Mouse (Mus musculus) CD4-positive, CD25-positive, alpha-beta regulatory T cell, adult 2 months (primary cell): Measurements from ENCODE around the gene Izumo4.
A peak's percentile ranks its signal among the peaks of the same experiment; 100 is the strongest.

Source experiments
- DNase-seq: peaks from one replicate; pipeline ENCODE4 v3.0.0-alpha.2; 2012; ENCODE audit warnings: low read depth, low spot score

Gene Izumo4

GRCm38 (mm10) chr10:80727369-80728127, 25.6 kb downstream of the Izumo4 start:
- DNase-seq, result no peak

DNA sequence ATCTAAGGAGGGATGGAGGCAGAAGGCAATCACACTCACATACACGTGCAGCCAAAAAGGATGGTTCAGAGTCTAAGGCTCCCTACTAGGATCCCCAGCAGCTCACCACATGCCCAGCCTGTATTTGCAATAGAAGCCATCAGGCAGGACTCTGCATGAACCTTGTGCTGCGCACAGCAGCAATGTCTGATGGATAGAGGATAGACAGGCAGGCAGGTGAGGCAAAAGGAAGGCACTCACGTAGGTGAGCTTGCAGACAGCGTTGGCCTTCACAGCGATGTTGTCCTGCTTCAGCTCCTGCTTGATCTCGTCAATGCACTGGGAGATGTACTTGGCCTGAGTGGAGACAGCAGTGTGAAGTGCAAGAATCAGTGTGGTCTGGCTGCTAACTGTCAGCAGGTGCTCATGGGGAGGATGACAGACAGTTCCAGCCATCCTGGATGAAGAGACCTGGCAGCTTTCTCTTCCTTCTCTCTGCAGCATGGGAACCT, 30.7 kb downstream of the Izumo4 start:
- no peak for DNase-seq

GRCm38 (mm10) chr10:80736731-80737130, 34.7 kb downstream of the Izumo4 start:
- no peak for DNase-seq

DNA sequence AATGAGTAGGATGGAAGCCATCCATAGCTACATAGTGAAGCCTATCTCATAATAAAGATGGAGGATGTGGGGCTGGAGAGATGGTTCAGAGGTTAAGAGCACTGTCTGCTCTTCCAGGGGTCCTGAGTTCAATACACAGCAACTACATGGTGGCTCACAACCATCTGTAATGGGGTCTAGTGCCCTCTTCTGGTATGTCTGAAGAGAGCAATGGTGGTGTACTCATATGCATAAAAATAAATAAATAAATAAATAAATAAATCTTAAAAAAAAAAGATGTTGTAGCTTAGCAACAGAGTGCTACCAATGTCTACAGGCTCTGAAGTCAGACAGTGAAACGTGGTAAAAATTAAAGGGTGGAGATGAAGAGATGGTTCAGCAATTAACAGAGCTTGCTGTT, 36.7 kb downstream of the Izumo4 start:
- DNase-seq, result peak; percentile 56

GRCm38 (mm10) chr10:80741146-80741545, 39.2 kb downstream of the Izumo4 start:
- peak; percentile 22 for DNase-seq

DNA sequence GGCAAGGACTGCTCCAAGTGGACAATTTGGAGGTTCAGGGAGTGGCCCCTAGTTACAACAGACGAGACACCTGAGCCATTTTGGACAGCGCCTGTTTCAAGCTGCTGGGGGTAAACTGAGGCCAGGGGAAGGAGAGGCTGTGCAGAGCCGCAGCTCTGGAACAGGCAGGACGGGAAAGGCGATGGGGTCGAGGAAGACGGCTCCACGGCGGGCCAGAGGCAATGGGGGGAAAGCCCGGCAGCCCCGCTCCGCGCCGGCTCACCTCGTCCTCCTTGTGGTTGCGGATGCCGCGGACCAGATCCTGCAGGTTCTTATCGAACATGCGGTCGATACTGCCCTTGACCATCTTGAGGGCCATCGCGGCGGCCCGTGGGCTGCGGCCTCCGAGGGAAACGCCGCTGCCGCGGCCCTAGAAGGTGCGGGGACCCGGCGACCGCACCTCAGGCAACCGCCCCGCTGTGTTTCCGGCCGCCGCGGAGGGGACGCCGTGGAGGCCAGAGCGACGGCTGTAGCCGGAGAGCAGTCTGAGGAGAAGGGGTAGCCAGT, 39.7 kb downstream of the Izumo4 start:
- DNase-seq, result no peak

DNA sequence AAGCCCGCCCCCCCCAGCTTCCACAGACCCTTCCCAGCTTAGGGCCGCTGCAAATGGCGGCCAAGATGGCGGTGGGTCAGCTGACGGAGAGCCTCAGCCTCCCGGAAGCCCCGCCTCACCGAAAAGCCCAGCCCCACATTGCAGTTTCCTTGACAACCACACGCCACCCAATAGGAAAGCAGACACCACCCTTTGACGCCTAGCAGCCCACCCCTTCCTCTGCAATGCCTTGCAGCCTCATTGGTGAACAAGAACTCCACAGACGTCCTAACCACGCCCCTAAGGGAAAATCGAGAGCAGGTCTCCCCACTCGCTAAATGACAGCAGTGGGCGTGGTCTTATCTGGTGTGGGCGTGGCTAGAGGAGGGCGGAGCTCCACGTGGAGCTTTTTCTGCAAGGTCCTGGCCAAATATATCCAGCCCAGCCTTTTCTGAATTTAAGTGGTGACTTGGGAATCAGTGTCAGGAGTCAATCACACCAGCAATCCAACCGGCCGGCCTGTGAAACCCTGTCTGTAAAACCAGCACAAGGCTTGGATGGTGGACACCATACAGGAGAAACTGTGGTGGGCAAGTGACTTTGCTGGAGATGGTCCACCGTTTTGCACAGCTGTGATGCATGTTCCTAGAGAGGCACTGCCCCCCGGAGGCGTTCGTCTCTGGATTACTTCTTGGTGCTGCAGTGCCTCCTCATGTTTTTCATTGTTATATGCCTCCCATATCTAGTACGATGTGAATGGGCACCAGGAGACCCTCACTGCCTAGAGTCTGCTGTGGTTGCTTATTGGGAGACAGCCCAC, 40.4 kb downstream of the Izumo4 start, which contains the start of gene Ap3d1:
TSS of gene Ap3d1 (minus strand) at position 85 of the 799 bp plus-strand sequence.
- DNase-seq, result peak; percentile 99

DNA sequence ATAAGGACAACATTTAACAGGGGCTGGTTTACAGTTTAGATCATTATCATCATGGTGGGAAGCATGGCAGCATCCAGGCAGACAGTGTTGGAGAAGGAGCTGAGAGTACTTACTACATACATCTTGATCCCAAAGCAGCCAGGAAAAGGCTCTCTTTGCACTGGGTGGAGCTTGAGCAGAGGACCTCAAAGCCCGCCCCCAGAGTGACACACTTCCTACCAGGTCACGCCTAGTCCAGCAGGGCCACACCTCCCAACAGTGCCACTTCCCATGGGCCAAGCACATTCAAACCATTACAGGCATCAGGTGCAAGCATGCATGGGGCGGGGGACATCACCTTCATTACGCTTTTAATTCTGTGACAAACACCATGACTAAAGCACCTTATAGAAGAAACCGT, 42.3 kb downstream of the Izumo4 start:
- DNase-seq, result peak; percentile 51

DNA sequence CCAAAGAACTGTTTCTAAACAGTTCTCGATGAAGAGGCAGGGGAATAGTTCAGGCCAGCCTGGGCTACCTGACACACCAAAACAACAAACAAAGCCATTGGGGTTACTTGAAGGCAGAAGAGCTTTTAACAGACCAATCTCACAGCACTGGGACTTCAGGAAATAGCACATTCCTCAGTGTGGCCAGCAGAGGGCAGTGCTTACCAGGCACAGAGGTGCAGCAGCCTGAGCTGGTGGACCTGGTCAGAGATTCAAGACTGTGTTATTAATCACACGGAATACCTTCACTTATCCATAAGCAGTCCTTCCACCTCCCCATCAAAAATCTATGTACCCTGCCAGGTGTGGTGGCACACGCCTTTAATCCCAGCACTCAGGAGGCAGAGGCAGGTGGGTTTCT, 45.4 kb downstream of the Izumo4 start:
- peak; percentile 89 for DNase-seq

DNA sequence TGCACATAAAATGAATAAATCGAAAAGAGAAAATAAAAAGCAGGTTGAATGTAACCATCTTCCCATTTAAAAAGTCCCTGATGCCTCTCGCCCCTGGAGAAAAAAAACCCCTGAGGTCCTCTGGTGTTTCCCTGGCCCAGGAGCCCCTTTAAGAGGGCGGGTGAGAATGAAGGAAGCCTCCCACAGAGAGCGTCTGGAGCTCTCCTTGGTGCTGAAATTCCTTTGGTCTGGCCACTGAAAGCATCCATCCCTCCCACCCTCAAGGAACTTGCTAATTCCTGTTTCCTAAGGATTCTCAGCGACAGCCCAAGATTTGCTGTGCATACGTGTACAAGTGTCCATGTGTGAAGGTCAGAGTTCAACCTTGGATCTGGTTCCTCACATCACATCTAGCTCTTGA, 46.6 kb downstream of the Izumo4 start:
- DNase-seq, result peak; percentile 74

DNA sequence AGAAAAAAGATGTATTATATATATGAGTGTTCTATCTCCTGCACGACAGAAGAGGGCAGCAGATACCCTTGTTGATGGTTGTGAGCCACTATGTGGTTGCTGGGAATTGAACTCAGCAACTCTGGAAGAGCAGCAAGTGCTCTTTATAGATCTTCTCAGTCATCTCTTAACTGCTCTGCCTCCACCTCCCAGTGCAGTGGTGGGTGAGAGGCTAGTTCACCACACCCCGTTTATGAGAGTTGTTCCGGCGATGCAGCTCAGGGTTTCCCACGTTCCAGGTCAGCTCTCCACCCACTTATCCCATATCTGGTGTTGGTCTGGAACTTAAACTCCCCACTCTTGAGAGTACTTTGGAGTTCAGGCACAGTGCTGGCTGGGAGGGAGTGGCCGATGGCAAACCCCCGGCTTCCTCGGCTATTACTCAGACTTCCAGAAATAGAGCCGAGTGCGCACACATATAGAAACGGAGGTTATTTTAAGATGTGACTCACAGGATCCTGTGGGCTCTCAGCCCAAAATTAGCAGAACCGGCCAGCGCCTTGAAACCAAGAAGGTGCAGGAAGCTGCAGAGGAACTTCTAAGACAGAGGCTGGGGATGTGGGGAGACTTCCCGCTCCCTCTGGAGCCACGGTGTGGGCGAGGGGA, 49.3 kb downstream of the Izumo4 start:
- DNase-seq, result peak; percentile 78

DNA sequence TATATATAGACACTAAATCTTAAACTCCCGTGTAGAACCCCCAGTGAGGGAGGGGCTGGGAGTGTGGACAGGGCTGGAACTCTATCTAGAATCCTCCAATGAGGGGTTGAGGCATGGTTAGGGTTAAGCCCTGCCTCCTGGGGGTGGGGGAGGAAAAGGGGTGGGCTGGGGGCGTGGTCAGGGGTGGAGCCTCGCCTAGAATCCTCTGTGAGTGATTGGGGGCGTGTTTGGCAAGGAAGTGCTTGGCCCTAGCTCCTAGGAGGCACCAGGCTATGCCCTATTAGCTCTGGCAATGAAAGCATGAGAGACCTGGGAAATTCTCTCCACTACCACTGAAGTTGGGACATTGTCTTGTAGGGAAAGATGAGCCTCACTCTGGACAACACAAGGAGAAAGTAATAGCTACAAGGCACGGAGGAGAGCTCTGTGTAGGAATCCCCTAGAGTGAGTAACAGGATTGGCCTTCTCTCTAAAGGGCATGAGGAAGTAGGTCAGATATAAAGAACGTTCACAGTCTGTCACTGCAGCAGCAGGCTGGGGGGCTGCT, 50.2 kb downstream of the Izumo4 start:
- DNase-seq, result peak; percentile 84

DNA sequence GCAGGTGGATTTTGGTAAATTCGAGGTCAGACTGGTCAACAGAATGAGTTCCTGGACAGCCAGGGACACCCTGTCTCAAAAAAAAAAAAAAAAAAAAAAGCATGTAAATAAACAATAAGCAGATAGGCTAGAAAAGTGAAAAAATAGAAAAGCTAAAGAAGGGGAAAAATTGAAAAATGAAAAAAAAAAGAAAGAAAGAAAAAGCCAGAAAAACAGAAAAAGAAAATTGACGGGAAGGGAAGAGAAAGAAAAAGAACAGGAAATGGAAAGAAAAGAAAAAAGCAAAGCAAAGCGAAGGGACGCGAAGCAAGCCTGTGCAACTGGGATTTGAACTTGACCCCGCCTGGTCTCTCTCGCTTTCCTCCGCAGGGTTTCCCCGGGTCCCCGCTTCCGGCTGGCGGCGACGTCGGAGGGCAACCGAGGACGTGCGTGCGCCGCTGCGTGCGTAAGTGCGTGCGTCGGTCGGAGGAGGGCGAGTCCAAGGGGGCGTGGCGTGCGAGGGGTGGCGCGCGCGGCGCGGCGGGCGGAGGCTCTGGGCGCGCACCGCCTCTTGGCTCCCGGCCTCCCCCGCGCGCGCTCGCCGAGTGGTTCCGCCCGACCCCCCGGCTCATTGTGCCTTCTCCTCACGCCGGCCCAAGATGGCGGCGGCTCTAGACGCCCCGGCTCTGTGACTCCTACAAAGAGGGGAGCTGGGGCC, 52.8 kb downstream of the Izumo4 start, which contains the start of gene Dot1l:
TSS of gene Dot1l (plus strand) at position 613 of the 697 bp plus-strand sequence.
- peak; percentile 100 for DNase-seq
